Mouse (Mus musculus) myocyte (in vitro differentiated cells): ENCODE results near the gene Psg16.

Source experiments
- CEBPB ChIP-seq: IDR thresholded peaks from 2 replicates; pipeline ENCODE4 v1.6.1; 2011; ENCODE audit warnings: mild to moderate bottlenecking, moderate library complexity; ENCODE audit not compliant: poor library complexity, insufficient read depth, severe bottlenecking
- E2F4 ChIP-seq: IDR thresholded peaks from one replicate; pipeline ENCODE4 v1.6.1; 2011; ENCODE audit warnings: mild to moderate bottlenecking, control low read depth, moderate library complexity; ENCODE audit not compliant: insufficient read depth
- MAX ChIP-seq: IDR thresholded peaks from one replicate; pipeline ENCODE4 v1.6.1; 2011; ENCODE audit warnings: low read depth, mild to moderate bottlenecking, control low read depth
- MYOD1 ChIP-seq, 3 experiments: IDR thresholded peaks; one replicate each; pipeline ENCODE4 v1.6.1; 2011; ENCODE audit warnings: control low read depth in 2 of 3, low read depth in 2 of 3, mild to moderate bottlenecking in 2 of 3, moderate library complexity in 1 of 3; ENCODE audit not compliant: insufficient read length in 2 of 3, control insufficient read depth in 1 of 3
- MYOG ChIP-seq, 3 experiments: IDR thresholded peaks; one replicate each; pipeline ENCODE4 v1.6.1; 2011; ENCODE audit warnings: control low read depth in 2 of 3, low read depth in 2 of 3, mild to moderate bottlenecking in 2 of 3; ENCODE audit not compliant: insufficient read length in 2 of 3, control insufficient read depth in 1 of 3, insufficient read depth in 1 of 3
- POLR2A ChIP-seq: IDR thresholded peaks from one replicate; pipeline ENCODE4 v1.6.1; 2011; ENCODE audit warnings: low read depth, mild to moderate bottlenecking, control low read depth, moderate library complexity; ENCODE audit not compliant: insufficient read length
- POLR2AphosphoS2 ChIP-seq: IDR thresholded peaks from one replicate; pipeline ENCODE4 v1.6.1; 2011; ENCODE audit warnings: low read depth, control low read depth; ENCODE audit not compliant: insufficient read length
- REST ChIP-seq: IDR thresholded peaks from one replicate; pipeline ENCODE4 v1.6.1; 2011; ENCODE audit warnings: mild to moderate bottlenecking, control low read depth, moderate library complexity; ENCODE audit not compliant: insufficient read depth, insufficient read length
- TCF12 ChIP-seq: IDR thresholded peaks from one replicate; pipeline ENCODE4 v1.6.1; 2011; ENCODE audit warnings: mild to moderate bottlenecking, control low read depth; ENCODE audit not compliant: poor library complexity, insufficient read depth, severe bottlenecking
- TCF3 ChIP-seq: IDR thresholded peaks from one replicate; pipeline ENCODE4 v1.6.1; 2011; ENCODE audit warnings: low read depth, control low read depth; ENCODE audit not compliant: insufficient read length
- USF1 ChIP-seq: IDR thresholded peaks from one replicate; pipeline ENCODE4 v1.6.1; 2011; ENCODE audit warnings: low read depth, mild to moderate bottlenecking, control low read depth, moderate library complexity

DNA sequence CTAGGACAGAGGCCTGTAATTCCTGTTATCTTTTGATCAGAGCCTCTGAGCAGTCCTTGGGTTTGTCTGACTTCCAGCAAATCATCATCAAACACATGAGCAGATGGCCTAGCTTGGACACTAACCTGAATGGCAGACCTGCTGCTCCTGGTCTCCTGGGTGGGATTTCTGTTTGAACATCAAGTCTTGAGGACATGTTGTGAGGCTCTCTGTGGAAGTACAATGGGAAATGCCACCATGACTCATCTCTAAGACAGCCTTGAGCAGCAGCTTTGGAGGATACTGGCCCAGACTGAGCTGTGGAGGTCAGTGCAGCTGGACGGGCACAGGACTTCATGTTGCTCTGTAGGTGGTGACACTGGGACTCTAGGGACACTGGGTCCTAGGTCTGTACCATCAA lies 2.7 kb downstream of the Psg16 start:
- TF ChIP-seq E2F4: no peak
- TF ChIP-seq MYOD1 (IDR thresholded peaks at IDR 0.05; ENCODE audit: control insufficient read depth in 1 of 3, insufficient read length in 2 of 3, low read depth in 2 of 3): no peak
- TF ChIP-seq CEBPB: no peak
- no peak for TF ChIP-seq TCF12
- no peak for TF ChIP-seq POLR2A
- TF ChIP-seq MYOG (IDR thresholded peaks at IDR 0.05; ENCODE audit: control insufficient read depth in 1 of 3, insufficient read depth in 1 of 3, insufficient read length in 2 of 3, low read depth in 2 of 3): no peak
- TF ChIP-seq MAX: no peak
- TF ChIP-seq TCF3: no peak
- TF ChIP-seq POLR2AphosphoS2: no peak
- TF ChIP-seq USF1: no peak
- no peak for TF ChIP-seq REST
